Mouse (Mus musculus) heart, embryonic 10.5 days (tissue): ENCODE measurements around the gene St5. TPM values are rescaled to one million over a fixed set of nuclear protein-coding genes. Genes with fewer than 3 reads are reported as not detected.

Experiments
- DNase-seq: peaks from one replicate; pipeline ENCODE4 v3.0.0-alpha.2; 2017; ENCODE audit warnings: low spot score
- H3K27ac ChIP-seq: fragments of 300-500 bp; sonication (generic); 2 replicates; pipeline ENCODE4 v1.5.1; 2016; ENCODE audit warnings: mild to moderate bottlenecking
- H3K27me3 ChIP-seq: fragments of 300-500 bp; sonication (generic); 2 replicates; pipeline ENCODE4 v1.6.1; 2016; ENCODE audit warnings: mild to moderate bottlenecking; ENCODE audit not compliant: poor library complexity, insufficient read depth, severe bottlenecking
- H3K36me3 ChIP-seq: fragments of 300-500 bp; sonication (generic); 2 replicates; pipeline ENCODE4 v1.6.1; 2016; ENCODE audit warnings: mild to moderate bottlenecking, moderate library complexity
- H3K4me1 ChIP-seq: fragments of 300-500 bp; sonication (generic); 2 replicates; pipeline ENCODE4 v1.6.1; 2016; ENCODE audit warnings: mild to moderate bottlenecking
- H3K4me3 ChIP-seq: fragments of 300-500 bp; sonication (generic); 2 replicates; pipeline ENCODE4 v1.5.1; 2016; ENCODE audit warnings: mild to moderate bottlenecking, moderate library complexity
- H3K9me3 ChIP-seq: fragments of 300-500 bp; sonication (generic); 2 replicates; pipeline ENCODE4 v1.6.1; 2016; ENCODE audit warnings: mild to moderate bottlenecking, moderate library complexity
- WGBS: fragments of 180-500 bp; shearing (Covaris S2); methylation state at CpG from one replicate; pipeline ENCODE4 v1.1.7; 2016; 5-methylcytosine and 5-hydroxymethylcytosine counted together
- polyA plus RNA-seq: library from polyadenylated mRNA; unstranded; fragments of >200 nt; fragmentation: Nextera tagmentation; extraction: Ambion mirVana; gene quantifications from 2 replicates; pipeline ENCODE4 v1.2.1, GENCODE M21; 2016

St5 gene
- polyA plus RNA-seq = 37.7 and 39.9 TPM in 2 replicates

GRCm38 (mm10) chr7:109703190-109704015 is at the start of gene St5, which contains the start of gene Akip1:
Gene St5 (minus strand): TSS chr7:109703605.
Gene Akip1 (plus strand): TSS chr7:109703690.
- H3K27ac ChIP-seq = peak within 1 kb of the TSS; percentile 90
- H3K27me3 ChIP-seq = no peaks in the 10 kb centered on the region
- under 1% methylated on average over 61 of the region's 61 CpGs for WGBS
- peak; percentile 98 for DNase-seq
- peaks cover 31% of the 10 kb centered on the region for H3K4me1 ChIP-seq
- H3K4me3 ChIP-seq = peak within 1 kb of the TSS; percentile 73
- H3K36me3 ChIP-seq = no peaks in the 10 kb centered on the region
- no peaks in the 10 kb centered on the region for H3K9me3 ChIP-seq

- H3K27ac ChIP-seq = peak within 1 kb of the TSS; percentile 97
- H3K27me3 ChIP-seq = no peaks in the 10 kb centered on the region
- peak; percentile 89 for DNase-seq
- H3K36me3 ChIP-seq = no peaks in the 10 kb centered on the region
- peak within 1 kb of the TSS; percentile 85 for H3K4me3 ChIP-seq
- no peaks in the 10 kb centered on the region for H3K9me3 ChIP-seq
- under 1% methylated on average over 73 of the region's 74 CpGs for WGBS
- peaks cover 23% of the 10 kb centered on the region for H3K4me1 ChIP-seq
Measured at GRCm38 (mm10) chr7:109752008-109752925, 48.9 kb upstream of the St5 start, which contains the start of gene Tmem9b. Gene Tmem9b (minus strand): TSS chr7:109752875.

- Histone ChIP-seq H3K4me3 (peak overlapping the region; percentile 85), H3K4me1 (peaks cover 23% of the 10 kb centered on the region), H3K36me3 (peaks cover 1% of the 10 kb centered on the region; the same call in 1 of the 2 replicates), H3K9me3 (no peaks in the 10 kb centered on the region), H3K27me3 (no peaks in the 10 kb centered on the region), H3K27ac (peak overlapping the region; percentile 97)
- WGBS = 2% methylated on average over 13 of the region's 13 CpGs
- DNase-seq = peak; percentile 88
Measured at GRCm38 (mm10) chr7:109751427-109752007, 48.1 kb upstream of the St5 start.

- no peak for DNase-seq
- H3K4me1 ChIP-seq = peaks cover 14% of the 10 kb centered on the region
- H3K27me3 ChIP-seq = no peaks in the 10 kb centered on the region
- WGBS = 58% methylated on average over 1 of the region's 1 CpGs
- no peak overlapping the region for H3K4me3 ChIP-seq
- no peaks in the 10 kb centered on the region for H3K9me3 ChIP-seq
- peaks cover 37% of the 10 kb centered on the region for H3K36me3 ChIP-seq
- no peak overlapping the region for H3K27ac ChIP-seq
Measured at GRCm38 (mm10) chr7:109747747-109748146, 44.3 kb upstream of the St5 start.

- no peaks in the 10 kb centered on the region for H3K9me3 ChIP-seq
- H3K4me3 ChIP-seq = no peak overlapping the region
- 88% methylated on average over 4 of the region's 4 CpGs for WGBS
- H3K4me1 ChIP-seq = no peaks in the 10 kb centered on the region
- no peak overlapping the region for H3K27ac ChIP-seq
- H3K27me3 ChIP-seq = no peaks in the 10 kb centered on the region
- no peak for DNase-seq
- peaks cover 55% of the 10 kb centered on the region for H3K36me3 ChIP-seq
Measured at GRCm38 (mm10) chr7:109741703-109742102, 38.3 kb upstream of the St5 start.

- H3K36me3 ChIP-seq = peaks cover 55% of the 10 kb centered on the region
- no peak for DNase-seq
- no peak overlapping the region for H3K27ac ChIP-seq
- no peaks in the 10 kb centered on the region for H3K27me3 ChIP-seq
- no peaks in the 10 kb centered on the region for H3K4me1 ChIP-seq
- no peaks in the 10 kb centered on the region for H3K9me3 ChIP-seq
- 83% methylated on average over 1 of the region's 1 CpGs for WGBS
- no peak overlapping the region for H3K4me3 ChIP-seq
Measured at GRCm38 (mm10) chr7:109741060-109741459, 37.7 kb upstream of the St5 start.

GRCm38 (mm10) chr7:109739822-109740370 is 36.5 kb upstream of the St5 start:
- Histone ChIP-seq H3K4me1 (no peaks in the 10 kb centered on the region), H3K4me3 (no peak overlapping the region), H3K27me3 (no peaks in the 10 kb centered on the region), H3K27ac (no peak overlapping the region), H3K9me3 (no peaks in the 10 kb centered on the region), H3K36me3 (peaks cover 51% of the 10 kb centered on the region)
- WGBS = 66% methylated on average over 5 of the region's 5 CpGs
- no peak for DNase-seq

- no peak overlapping the region for H3K27ac ChIP-seq
- 88% methylated on average over 4 of the region's 4 CpGs for WGBS
- DNase-seq = no peak
- H3K4me3 ChIP-seq = no peak overlapping the region
- H3K27me3 ChIP-seq = no peaks in the 10 kb centered on the region
- peaks cover 22% of the 10 kb centered on the region for H3K36me3 ChIP-seq
- H3K9me3 ChIP-seq = no peaks in the 10 kb centered on the region
- H3K4me1 ChIP-seq = peaks cover 8% of the 10 kb centered on the region
Measured at GRCm38 (mm10) chr7:109734806-109735205, 31.4 kb upstream of the St5 start.

- H3K9me3 ChIP-seq = no peaks in the 10 kb centered on the region
- WGBS = 84% methylated on average over 5 of the region's 5 CpGs
- no peak within 1 kb of the TSS for H3K4me3 ChIP-seq
Measured at GRCm38 (mm10) chr7:109731626-109732025, 28.2 kb upstream of the St5 start, which contains the start of gene Ascl3. Gene Ascl3 (minus strand): TSS chr7:109731726.

GRCm38 (mm10) chr7:109723697-109724096 is 20.3 kb upstream of the St5 start, which contains the start of gene BC051019:
Gene BC051019 (minus strand): TSS chr7:109723850.
- 89% methylated on average over 5 of the region's 5 CpGs for WGBS
- no peak for DNase-seq

More at GRCm38 (mm10) chr7:109731626-109732025, 28.2 kb upstream of the St5 start, which contains the start of gene Ascl3:
- DNase-seq = no peak
- H3K27me3 ChIP-seq = no peaks in the 10 kb centered on the region
- H3K27ac ChIP-seq = no peak within 1 kb of the TSS
- H3K4me1 ChIP-seq = peaks cover 13% of the 10 kb centered on the region
- peaks cover 16% of the 10 kb centered on the region for H3K36me3 ChIP-seq

GRCm38 (mm10) chr7:109723114-109723513 is 19.7 kb upstream of the St5 start:
- H3K36me3 ChIP-seq = no peaks in the 10 kb centered on the region
- no peaks in the 10 kb centered on the region for H3K9me3 ChIP-seq
- DNase-seq = no peak
- H3K27me3 ChIP-seq = no peaks in the 10 kb centered on the region
- H3K4me3 ChIP-seq = no peak overlapping the region
- no peak overlapping the region for H3K27ac ChIP-seq
- WGBS = 89% methylated on average over 8 of the region's 8 CpGs
- no peaks in the 10 kb centered on the region for H3K4me1 ChIP-seq

More at GRCm38 (mm10) chr7:109723697-109724096, 20.3 kb upstream of the St5 start, which contains the start of gene BC051019:
- Histone ChIP-seq H3K9me3 (no peaks in the 10 kb centered on the region), H3K27ac (no peak within 1 kb of the TSS), H3K4me1 (no peaks in the 10 kb centered on the region), H3K27me3 (no peaks in the 10 kb centered on the region), H3K4me3 (no peak within 1 kb of the TSS), H3K36me3 (no peaks in the 10 kb centered on the region)

GRCm38 (mm10) chr7:109722618-109723017 is 19.2 kb upstream of the St5 start:
- 91% methylated on average over 2 of the region's 2 CpGs for WGBS
- no peak for DNase-seq

More at GRCm38 (mm10) chr7:109722618-109723017, 19.2 kb upstream of the St5 start:
- H3K4me1 ChIP-seq = no peaks in the 10 kb centered on the region
- H3K4me3 ChIP-seq = no peak overlapping the region
- no peaks in the 10 kb centered on the region for H3K36me3 ChIP-seq
- H3K27me3 ChIP-seq = no peaks in the 10 kb centered on the region
- no peak overlapping the region for H3K27ac ChIP-seq
- H3K9me3 ChIP-seq = no peaks in the 10 kb centered on the region
